Mouse (Mus musculus) G1E (cell line): ENCODE measurements around the gene Olfr1385. TPM values are rescaled to one million over a fixed set of nuclear protein-coding genes. Genes with fewer than 3 reads are reported as not detected.
"Not testable (repeated sequence)": the region's sequence is repeated elsewhere in the genome, so short reads cannot be mapped to it uniquely, and the experiment has no call there.

Source experiments
- ATAC-seq: 2 replicates; pipeline ENCODE4 v1.8.0; 2016; ENCODE audit warnings: mild to moderate bottlenecking; ENCODE audit not compliant: insufficient number of reproducible peaks, poor library complexity, low FRiP score, severe bottlenecking; ENCODE audit errors: extremely low read depth
- DNase-seq: peaks from one replicate; pipeline ENCODE4 v3.0.0; 2012; ENCODE audit warnings: low spot score
- H3K27me3 ChIP-seq: 2 replicates; pipeline ENCODE4 v1.6.1; 2012; ENCODE audit warnings: mild to moderate bottlenecking, low read length, inconsistent platforms; ENCODE audit not compliant: insufficient read depth
- H3K36me3 ChIP-seq: replicated peaks from 2 replicates; pipeline ENCODE3; 2012; ENCODE audit warnings: mild to moderate bottlenecking, inconsistent platforms
- H3K4me1 ChIP-seq: 2 replicates; pipeline ENCODE4 v1.6.1; 2012; ENCODE audit warnings: low read depth, low read length, inconsistent platforms, mixed read lengths; ENCODE audit not compliant: insufficient read depth
- H3K4me3 ChIP-seq: 2 replicates; pipeline ENCODE4 v1.5.1; 2012; ENCODE audit warnings: low read depth, mild to moderate bottlenecking, inconsistent platforms, low read length, moderate library complexity, mixed read lengths
- H3K9me3 ChIP-seq: replicated peaks from 2 replicates; pipeline ENCODE4 v1.6.1; 2012; ENCODE audit warnings: inconsistent platforms
- CTCF ChIP-seq: IDR thresholded peaks from 2 replicates; pipeline ENCODE4 v1.5.1; 2012; ENCODE audit warnings: low read depth, low read length, inconsistent platforms, mixed read lengths
- GATA1 ChIP-seq: IDR thresholded peaks from 2 replicates; pipeline ENCODE4 v1.6.1; 2012; ENCODE audit warnings: borderline replicate concordance, low read length, inconsistent platforms, mixed read lengths
- GATA2 ChIP-seq: IDR thresholded peaks from 2 replicates; pipeline ENCODE4 v1.6.1; 2012; ENCODE audit warnings: low read depth, low read length, inconsistent platforms, borderline replicate concordance
- POLR2AphosphoS5 ChIP-seq: IDR thresholded peaks from 2 replicates; pipeline ENCODE4 v1.6.1; 2012; ENCODE audit warnings: low read depth, low read length, inconsistent platforms; ENCODE audit not compliant: insufficient replicate concordance
- TAL1 ChIP-seq: conservative IDR thresholded peaks from 2 replicates; pipeline ENCODE4 v1.6.1; 2012; ENCODE audit warnings: low read depth, low read length, inconsistent platforms, mixed read lengths
- polyA plus RNA-seq: library from polyadenylated mRNA; stranded (reverse); fragments of >175 nt; gene quantifications from 2 replicates; pipeline ENCODE4 v1.2.3, GENCODE M21; 2012
- total RNA-seq, 2 experiments: library from RNA; stranded (forward) in 1 of 2; stranded (reverse) in 1 of 2; fragments of 200-1000 nt in 1 of 2; fragments of >200 nt in 1 of 2; fragmentation: Nextera tagmentation in 1 of 2; gene quantifications; 2 replicates each; pipeline ENCODE4 v1.2.3; 2014 to 2017

Gene Olfr1385
- total RNA-seq (2014; fragmentation: Nextera tagmentation), result not detected in 2 replicates
- 0.22 and 0.35 TPM in 2 replicates for total RNA-seq (2017)
- polyA plus RNA-seq, result not detected in 2 replicates

GRCm38 (mm10) chr11:49488770-49489169, at the start of gene Olfr1385:
Olfr1385 (plus strand) TSS chr11:49489070.
- not testable (repeated sequence) for H3K27me3 ChIP-seq, H3K9me3 ChIP-seq, ATAC-seq, H3K4me1 ChIP-seq, DNase-seq, H3K36me3 ChIP-seq, H3K4me3 ChIP-seq

- ATAC-seq (no peak), DNase-seq (no peak)
- no peak for TF ChIP-seq POLR2AphosphoS5
- no peak for TF ChIP-seq GATA1
- TF ChIP-seq TAL1, result no peak
- TF ChIP-seq GATA2, result no peak
- TF ChIP-seq CTCF, result no peak
- Histone ChIP-seq H3K27me3 (0 out of 2 replicates have a peak, but pooled peaks cover 3% of the 10 kb centered on the region), H3K36me3 (no peaks in the 10 kb centered on the region), H3K4me1 (no peaks in the 10 kb centered on the region), H3K4me3 (no peak within 1 kb of the TSS), H3K9me3 (no peaks in the 10 kb centered on the region)
Observed at GRCm38 (mm10) chr11:49455043-49455442, 33.8 kb upstream of the Olfr1385 start, which contains the start of gene Olfr1387. Olfr1387 (plus strand) TSS chr11:49455343.

- not testable (repeated sequence) for H3K36me3 ChIP-seq, H3K9me3 ChIP-seq, H3K27me3 ChIP-seq, H3K4me3 ChIP-seq, H3K4me1 ChIP-seq, DNase-seq, ATAC-seq
Observed at GRCm38 (mm10) chr11:49464746-49465145, 24.1 kb upstream of the Olfr1385 start, which contains the start of gene Olfr1386. Olfr1386 (plus strand) TSS chr11:49465046.

GRCm38 (mm10) chr11:49485973-49486372, 2.9 kb upstream of the Olfr1385 start:
- H3K36me3 ChIP-seq, result no peaks in the 10 kb centered on the region
- no peak overlapping the region for H3K4me3 ChIP-seq
- ATAC-seq, result no peak
- H3K9me3 ChIP-seq, result no peaks in the 10 kb centered on the region
- TF ChIP-seq GATA2 (no peak), POLR2AphosphoS5 (no peak), GATA1 (no peak), TAL1 (no peak), CTCF (no peak)
- H3K4me1 ChIP-seq, result no peaks in the 10 kb centered on the region
- no peak for DNase-seq
- no peaks in the 10 kb centered on the region for H3K27me3 ChIP-seq

- no peak for TF ChIP-seq GATA1
- no peak for TF ChIP-seq TAL1
- TF ChIP-seq CTCF, result no peak
- no peak for TF ChIP-seq POLR2AphosphoS5
- DNase-seq (no peak), ATAC-seq (no peak)
- Histone ChIP-seq H3K4me1 (no peaks in the 10 kb centered on the region), H3K4me3 (no peak overlapping the region), H3K36me3 (no peaks in the 10 kb centered on the region), H3K9me3 (no peaks in the 10 kb centered on the region), H3K27me3 (no peaks in the 10 kb centered on the region)
Observed at GRCm38 (mm10) chr11:49518086-49518485, 29.2 kb downstream of the Olfr1385 start.

- Histone ChIP-seq H3K4me3 (no peak within 1 kb of the TSS), H3K27me3 (no peaks in the 10 kb centered on the region), H3K36me3 (no peaks in the 10 kb centered on the region), H3K9me3 (no peaks in the 10 kb centered on the region), H3K4me1 (no peaks in the 10 kb centered on the region)
- no peak for DNase-seq
- TF ChIP-seq POLR2AphosphoS5 (no peak), GATA2 (no peak), GATA1 (no peak), CTCF (no peak), TAL1 (no peak)
- no peak for ATAC-seq
Observed at GRCm38 (mm10) chr11:49519348-49519747, 30.5 kb downstream of the Olfr1385 start, which contains the start of gene Olfr1383. Olfr1383 (plus strand) TSS chr11:49519648.

- H3K4me3 ChIP-seq, result no peak within 1 kb of the TSS
- no peak for DNase-seq
- TF ChIP-seq GATA1, result no peak
- no peak for TF ChIP-seq CTCF
- TF ChIP-seq TAL1, result no peak
- no peak for TF ChIP-seq POLR2AphosphoS5
- no peak for TF ChIP-seq GATA2
- no peak for ATAC-seq
- H3K36me3 ChIP-seq, result no peaks in the 10 kb centered on the region
- H3K9me3 ChIP-seq, result no peaks in the 10 kb centered on the region
- H3K27me3 ChIP-seq, result no peaks in the 10 kb centered on the region
- no peaks in the 10 kb centered on the region for H3K4me1 ChIP-seq
Observed at GRCm38 (mm10) chr11:49527947-49528346, 39.1 kb downstream of the Olfr1385 start, which contains the start of gene Olfr1382. Olfr1382 (plus strand) TSS chr11:49528247.
